Mouse (Mus musculus): Measurements from ENCODE around the gene Syne2. TPM values are rescaled to one million over a fixed set of nuclear protein-coding genes. Genes with fewer than 3 reads are reported as not detected.

Gene Syne2
- polyA plus RNA-seq, 1 experiment from 2014 or later = 108 TPM

- peaks cover 24% of the 10 kb centered on the region for H3K36me3 ChIP-seq (replicated peaks)
- no peaks in the 10 kb centered on the region for H3K27me3 ChIP-seq (ENCODE audit: poor library complexity, severe bottlenecking)
- H3K4me1 ChIP-seq = peaks cover 58% of the 10 kb centered on the region
- 70% methylated on average over 14 of the region's 14 CpGs for WGBS
- no peaks in the 10 kb centered on the region for H3K9me3 ChIP-seq
- H3K27ac ChIP-seq = peak overlapping the region; percentile 52; the same call in 1 of the 2 replicates
- DNase-seq (ENCODE audit: extremely low spot score, low spot score) = no peak
- H3K4me3 ChIP-seq = no peak overlapping the region
Measured at GRCm38 (mm10) chr12:75833960-75834729, 16.2 kb downstream of the Syne2 start.

GRCm38 (mm10) chr12:75836524-75836962 is 18.6 kb downstream of the Syne2 start:
- no peak for DNase-seq (ENCODE audit: extremely low spot score, low spot score)
- Histone ChIP-seq H3K27me3 (ENCODE audit: poor library complexity, severe bottlenecking) (no peaks in the 10 kb centered on the region), H3K4me3 (no peak overlapping the region), H3K36me3 (replicated peaks) (peaks cover 19% of the 10 kb centered on the region), H3K9me3 (no peaks in the 10 kb centered on the region), H3K4me1 (peaks cover 59% of the 10 kb centered on the region), H3K27ac (no peak overlapping the region)
- WGBS = 36% methylated on average over 11 of the region's 11 CpGs

GRCm38 (mm10) chr12:75837462-75837861 is 19.5 kb downstream of the Syne2 start:
- 80% methylated on average over 4 of the region's 4 CpGs for WGBS
- H3K27me3 ChIP-seq (ENCODE audit: poor library complexity, severe bottlenecking) = no peaks in the 10 kb centered on the region
- no peaks in the 10 kb centered on the region for H3K9me3 ChIP-seq
- H3K27ac ChIP-seq = no peak overlapping the region
- H3K36me3 ChIP-seq (replicated peaks) = peaks cover 20% of the 10 kb centered on the region
- no peak overlapping the region for H3K4me3 ChIP-seq
- H3K4me1 ChIP-seq = peaks cover 59% of the 10 kb centered on the region
- no peak for DNase-seq (ENCODE audit: extremely low spot score, low spot score)

GRCm38 (mm10) chr12:75839083-75839736 is 21.3 kb downstream of the Syne2 start:
- Histone ChIP-seq H3K9me3 (no peaks in the 10 kb centered on the region), H3K4me3 (no peak overlapping the region), H3K27me3 (ENCODE audit: poor library complexity, severe bottlenecking) (no peaks in the 10 kb centered on the region), H3K4me1 (peaks cover 43% of the 10 kb centered on the region), H3K27ac (no peak overlapping the region), H3K36me3 (replicated peaks) (peaks cover 20% of the 10 kb centered on the region)
- no peak for DNase-seq (ENCODE audit: extremely low spot score, low spot score)
- 84% methylated on average over 11 of the region's 11 CpGs for WGBS

- Histone ChIP-seq H3K27ac (no peak overlapping the region), H3K27me3 (ENCODE audit: poor library complexity, severe bottlenecking) (no peaks in the 10 kb centered on the region), H3K36me3 (replicated peaks) (peaks cover 22% of the 10 kb centered on the region), H3K4me3 (no peak overlapping the region), H3K4me1 (peaks cover 24% of the 10 kb centered on the region), H3K9me3 (no peaks in the 10 kb centered on the region)
- 83% methylated on average over 7 of the region's 7 CpGs for WGBS
- no peak for DNase-seq (ENCODE audit: extremely low spot score, low spot score)
Measured at GRCm38 (mm10) chr12:75841183-75841582, 23.2 kb downstream of the Syne2 start.

- DNase-seq (ENCODE audit: extremely low spot score, low spot score) = no peak
- H3K4me1 ChIP-seq = peaks cover 16% of the 10 kb centered on the region; the same call in 1 of the 2 replicates
- H3K9me3 ChIP-seq = no peaks in the 10 kb centered on the region
- H3K27ac ChIP-seq = no peak overlapping the region
- H3K27me3 ChIP-seq (ENCODE audit: poor library complexity, severe bottlenecking) = no peaks in the 10 kb centered on the region
- 86% methylated on average over 4 of the region's 4 CpGs for WGBS
- H3K36me3 ChIP-seq (replicated peaks) = peaks cover 36% of the 10 kb centered on the region
- H3K4me3 ChIP-seq = no peak overlapping the region
Measured at GRCm38 (mm10) chr12:75844311-75844710, 26.4 kb downstream of the Syne2 start.

- no peak overlapping the region for H3K27ac ChIP-seq
- 87% methylated on average over 9 of the region's 9 CpGs for WGBS
- no peak overlapping the region for H3K4me3 ChIP-seq
- no peaks in the 10 kb centered on the region for H3K27me3 ChIP-seq (ENCODE audit: poor library complexity, severe bottlenecking)
- peaks cover 14% of the 10 kb centered on the region for H3K4me1 ChIP-seq
- DNase-seq (ENCODE audit: extremely low spot score, low spot score) = no peak
- H3K9me3 ChIP-seq = no peaks in the 10 kb centered on the region
- peaks cover 28% of the 10 kb centered on the region for H3K36me3 ChIP-seq (replicated peaks)
Measured at GRCm38 (mm10) chr12:75845070-75845469, 27.1 kb downstream of the Syne2 start.

GRCm38 (mm10) chr12:75846513-75846912 is 28.6 kb downstream of the Syne2 start:
- Histone ChIP-seq H3K36me3 (replicated peaks) (peaks cover 22% of the 10 kb centered on the region), H3K27me3 (ENCODE audit: poor library complexity, severe bottlenecking) (no peaks in the 10 kb centered on the region), H3K4me1 (peaks cover 18% of the 10 kb centered on the region), H3K9me3 (no peaks in the 10 kb centered on the region), H3K27ac (no peak overlapping the region), H3K4me3 (no peak overlapping the region)
- WGBS = 88% methylated on average over 12 of the region's 12 CpGs
- DNase-seq (ENCODE audit: extremely low spot score, low spot score) = no peak

- no peak for DNase-seq (ENCODE audit: extremely low spot score, low spot score)
- Histone ChIP-seq H3K36me3 (replicated peaks) (peaks cover 28% of the 10 kb centered on the region), H3K4me3 (no peak overlapping the region), H3K27me3 (ENCODE audit: poor library complexity, severe bottlenecking) (no peaks in the 10 kb centered on the region), H3K4me1 (peaks cover 38% of the 10 kb centered on the region), H3K9me3 (no peaks in the 10 kb centered on the region), H3K27ac (no peak overlapping the region)
- WGBS = 79% methylated on average over 3 of the region's 3 CpGs
Measured at GRCm38 (mm10) chr12:75850205-75850604, 32.3 kb downstream of the Syne2 start.

- 89% methylated on average over 8 of the region's 8 CpGs for WGBS
- Histone ChIP-seq H3K36me3 (replicated peaks) (peaks cover 31% of the 10 kb centered on the region), H3K9me3 (no peaks in the 10 kb centered on the region), H3K27me3 (ENCODE audit: poor library complexity, severe bottlenecking) (no peaks in the 10 kb centered on the region), H3K4me3 (no peak overlapping the region), H3K4me1 (peaks cover 44% of the 10 kb centered on the region), H3K27ac (no peak overlapping the region)
- DNase-seq (ENCODE audit: extremely low spot score, low spot score) = no peak
Measured at GRCm38 (mm10) chr12:75851481-75851880, 33.5 kb downstream of the Syne2 start.

GRCm38 (mm10) chr12:75852384-75852783 is 34.5 kb downstream of the Syne2 start:
- WGBS = 78% methylated on average over 6 of the region's 6 CpGs
- Histone ChIP-seq H3K36me3 (replicated peaks) (peaks cover 22% of the 10 kb centered on the region), H3K4me1 (peaks cover 49% of the 10 kb centered on the region), H3K27me3 (ENCODE audit: poor library complexity, severe bottlenecking) (no peaks in the 10 kb centered on the region), H3K27ac (no peak overlapping the region), H3K9me3 (no peaks in the 10 kb centered on the region), H3K4me3 (no peak overlapping the region)
- DNase-seq (ENCODE audit: extremely low spot score, low spot score) = no peak

GRCm38 (mm10) chr12:75853559-75853958 is 35.6 kb downstream of the Syne2 start:
- H3K36me3 ChIP-seq (replicated peaks) = peaks cover 18% of the 10 kb centered on the region
- DNase-seq (ENCODE audit: extremely low spot score, low spot score) = no peak
- 83% methylated on average over 8 of the region's 8 CpGs for WGBS
- H3K4me1 ChIP-seq = peaks cover 43% of the 10 kb centered on the region
- H3K27ac ChIP-seq = no peak overlapping the region
- H3K27me3 ChIP-seq (ENCODE audit: poor library complexity, severe bottlenecking) = no peaks in the 10 kb centered on the region
- no peaks in the 10 kb centered on the region for H3K9me3 ChIP-seq
- H3K4me3 ChIP-seq = no peak overlapping the region

- peaks cover 43% of the 10 kb centered on the region for H3K4me1 ChIP-seq
- 55% methylated on average over 7 of the region's 7 CpGs for WGBS
- H3K9me3 ChIP-seq = no peaks in the 10 kb centered on the region
- H3K27me3 ChIP-seq (ENCODE audit: poor library complexity, severe bottlenecking) = no peaks in the 10 kb centered on the region
- H3K4me3 ChIP-seq = no peak overlapping the region
- H3K27ac ChIP-seq = no peak overlapping the region
- DNase-seq (ENCODE audit: extremely low spot score, low spot score) = no peak
- H3K36me3 ChIP-seq (replicated peaks) = peaks cover 24% of the 10 kb centered on the region
Measured at GRCm38 (mm10) chr12:75855051-75855453, 37.1 kb downstream of the Syne2 start.

Measured in forebrain, embryonic 10.5 days (tissue).